Mouse (Mus musculus) CH12.LX (cell line): ENCODE data around the gene Stag1. TPM values are rescaled to one million over a fixed set of nuclear protein-coding genes. Genes with fewer than 3 reads are reported as not detected.

ENCODE experiments used
- DNase-seq: peaks from one replicate; pipeline ENCODE4 v3.0.0-alpha.2; 2013; ENCODE audit errors: extremely low read depth
- H3K27ac ChIP-seq: 2 replicates; pipeline ENCODE4 v1.5.1; 2012; ENCODE audit warnings: low read depth, mild to moderate bottlenecking, control low read depth, moderate library complexity; ENCODE audit not compliant: insufficient read depth
- H3K27me3 ChIP-seq: replicated peaks from 2 replicates; pipeline ENCODE3; 2012; ENCODE audit warnings: inconsistent platforms
- H3K36me3 ChIP-seq, 2 experiments: replicated peaks in 1 of 2; 2 replicates each; pipeline versions ENCODE3 to v1.6.1; 2012; ENCODE audit warnings: inconsistent platforms in 1 of 2, low read length in 1 of 2, mild to moderate bottlenecking in 1 of 2, mixed read lengths in 1 of 2, moderate library complexity in 1 of 2; ENCODE audit not compliant: control insufficient read depth in 1 of 2, insufficient read depth in 1 of 2
- H3K4me1 ChIP-seq, 2 experiments: 2 replicates each; pipeline ENCODE4 v1.6.1; 2012; ENCODE audit warnings: inconsistent platforms in 1 of 2, moderate library complexity in 1 of 2; ENCODE audit not compliant: insufficient read depth in 2 of 2, control insufficient read depth in 1 of 2
- H3K4me2 ChIP-seq: 2 replicates; pipeline ENCODE4 v1.6.1; 2012; ENCODE audit warnings: low read depth, mild to moderate bottlenecking, control low read depth; ENCODE audit not compliant: poor library complexity, insufficient read depth, severe bottlenecking
- H3K4me3 ChIP-seq, 3 experiments: fragments of 150-350 bp in 1 of 3; sonication (generic) in 1 of 3; replicated peaks in 1 of 3; 2 replicates each; pipeline versions ENCODE3 to v1.5.1; 2011 to 2012; ENCODE audit warnings: low read depth in 2 of 3, low read length in 2 of 3, mild to moderate bottlenecking in 2 of 3, moderate library complexity in 2 of 3, control low read depth in 1 of 3, improper control_type of control experiment in 1 of 3, inconsistent platforms in 1 of 3, mixed read lengths in 1 of 3; ENCODE audit not compliant: poor library complexity in 1 of 3
- H3K79me2 ChIP-seq: replicated peaks from 2 replicates; pipeline ENCODE4 v1.6.1; 2012; ENCODE audit warnings: mild to moderate bottlenecking, moderate library complexity; ENCODE audit not compliant: control insufficient read depth, poor library complexity, insufficient read depth, severe bottlenecking; ENCODE audit errors: extremely low read depth
- H3K9ac ChIP-seq: 2 replicates; pipeline ENCODE4 v1.6.1; 2012; ENCODE audit warnings: low read depth, mild to moderate bottlenecking, control low read depth, moderate library complexity; ENCODE audit not compliant: insufficient read depth
- H3K9me3 ChIP-seq: replicated peaks from 2 replicates; pipeline ENCODE3; 2012; ENCODE audit warnings: low read length, inconsistent platforms, mixed read lengths
- BHLHE40 ChIP-seq: IDR thresholded peaks from 2 replicates; pipeline ENCODE4 v1.6.1; 2011; ENCODE audit warnings: mild to moderate bottlenecking, low read depth, low read length, improper control_type of control experiment
- CHD1 ChIP-seq: IDR thresholded peaks from 2 replicates; pipeline ENCODE4 v1.6.1; 2012; ENCODE audit warnings: low read depth, low read length, improper control_type of control experiment, inconsistent platforms
- CHD2 ChIP-seq: IDR thresholded peaks from 2 replicates; pipeline ENCODE4 v1.6.1; 2011; ENCODE audit warnings: low read length, improper control_type of control experiment
- CTCF ChIP-seq, 2 experiments: IDR thresholded peaks in 1 of 2; conservative IDR thresholded peaks in 1 of 2; 2 replicates each; pipeline ENCODE4 v1.5.1; 2011 to 2012; ENCODE audit warnings: low read depth in 2 of 2, low read length in 2 of 2, improper control_type of control experiment in 1 of 2, inconsistent platforms in 1 of 2, mild to moderate bottlenecking in 1 of 2, moderate library complexity in 1 of 2
- ELF1 ChIP-seq: IDR thresholded peaks from 2 replicates; pipeline ENCODE4 v1.6.1; 2014; ENCODE audit warnings: low read depth, mild to moderate bottlenecking, inconsistent platforms, low read length, improper control_type of control experiment
- GABPA ChIP-seq: IDR thresholded peaks from 2 replicates; pipeline ENCODE4 v1.6.1; 2012; ENCODE audit warnings: low read depth, low read length, improper control_type of control experiment, inconsistent platforms; ENCODE audit not compliant: insufficient replicate concordance
- HCFC1 ChIP-seq: IDR thresholded peaks from 2 replicates; pipeline ENCODE4 v1.6.1; 2012; ENCODE audit warnings: low read depth, mild to moderate bottlenecking, inconsistent platforms, low read length, improper control_type of control experiment
- IRF4 ChIP-seq: IDR thresholded peaks from 2 replicates; pipeline ENCODE4 v1.6.1; 2014; ENCODE audit warnings: low read depth, mild to moderate bottlenecking, inconsistent platforms, low read length, improper control_type of control experiment
- JUN ChIP-seq: IDR thresholded peaks from 2 replicates; pipeline ENCODE4 v1.6.1; 2011; ENCODE audit warnings: low read depth, mild to moderate bottlenecking, low read length, improper control_type of control experiment, moderate library complexity; ENCODE audit not compliant: insufficient read depth
- JUND ChIP-seq: conservative IDR thresholded peaks from 2 replicates; pipeline ENCODE4 v1.6.1; 2011; ENCODE audit warnings: low read depth, low read length, improper control_type of control experiment
- KAT2A ChIP-seq: IDR thresholded peaks from 2 replicates; pipeline ENCODE4 v1.6.1; 2012; ENCODE audit warnings: low read length, improper control_type of control experiment, inconsistent platforms; ENCODE audit not compliant: insufficient replicate concordance
- MAX ChIP-seq: IDR thresholded peaks from 2 replicates; pipeline ENCODE4 v1.6.1; 2011; ENCODE audit warnings: low read length, improper control_type of control experiment
- MEF2A ChIP-seq: IDR thresholded peaks from 2 replicates; pipeline ENCODE4 v1.6.1; 2014; ENCODE audit warnings: low read depth, mild to moderate bottlenecking, inconsistent platforms, low read length, improper control_type of control experiment, borderline replicate concordance
- MYC ChIP-seq: IDR thresholded peaks from 2 replicates; pipeline ENCODE4 v1.6.1; 2011; ENCODE audit warnings: low read depth, mild to moderate bottlenecking, improper control_type of control experiment, low read length
- PAX5 ChIP-seq: IDR thresholded peaks from 2 replicates; pipeline ENCODE4 v1.6.1; 2012; ENCODE audit warnings: low read length, inconsistent platforms, mixed read lengths
- POLR2A ChIP-seq: IDR thresholded peaks from 2 replicates; pipeline ENCODE4 v1.6.1; 2011; ENCODE audit warnings: low read depth, mild to moderate bottlenecking, improper control_type of control experiment, low read length
- POLR2AphosphoS2 ChIP-seq: IDR thresholded peaks from 2 replicates; pipeline ENCODE4 v1.6.1; 2011; ENCODE audit warnings: low read depth, low read length, improper control_type of control experiment
- RCOR1 ChIP-seq: conservative IDR thresholded peaks from 2 replicates; pipeline ENCODE4 v1.6.1; 2012; ENCODE audit warnings: low read depth, mild to moderate bottlenecking, inconsistent platforms, low read length, improper control_type of control experiment
- SIN3A ChIP-seq: IDR thresholded peaks from 2 replicates; pipeline ENCODE4 v1.6.1; 2012; ENCODE audit warnings: low read length, improper control_type of control experiment, inconsistent platforms
- SMC3 ChIP-seq: IDR thresholded peaks from 2 replicates; pipeline ENCODE4 v1.6.1; 2011; ENCODE audit warnings: low read depth, low read length, improper control_type of control experiment
- TBP ChIP-seq: conservative IDR thresholded peaks from 2 replicates; pipeline ENCODE4 v1.6.1; 2011; ENCODE audit warnings: low read depth, low read length, improper control_type of control experiment
- USF2 ChIP-seq: conservative IDR thresholded peaks from 2 replicates; pipeline ENCODE4 v1.6.1; 2011; ENCODE audit warnings: low read depth, low read length, improper control_type of control experiment
- ZKSCAN1 ChIP-seq: IDR thresholded peaks from 2 replicates; pipeline ENCODE4 v1.6.1; 2012; ENCODE audit warnings: low read depth, inconsistent platforms, low read length, improper control_type of control experiment, borderline replicate concordance
- ZNF384 ChIP-seq: IDR thresholded peaks from 2 replicates; pipeline ENCODE4 v1.6.1; 2012; ENCODE audit warnings: low read depth, low read length, improper control_type of control experiment, inconsistent platforms
- dilution Hi-C: fragments of 300-500 bp; cut with MboI; formaldehyde crosslinking; loops from 2 replicates; pipeline ENCODE4 v1.14.3; 2020; ENCODE audit warnings: low sequenced_read_pairs; ENCODE audit not compliant: extremely low pct_unique_long_range_greater_than_20kb, extremely low pct_ligation_motif_present
- in situ Hi-C: fragments of 300-500 bp; cut with MboI; formaldehyde crosslinking; loops from 3 replicates; pipeline ENCODE4 v1.14.3; 2019; ENCODE audit warnings: low sequenced_read_pairs, low pct_ligation_motif_present, low pct_unique_long_range_greater_than_20kb, mixed read lengths
- polyA plus RNA-seq: library from polyadenylated mRNA; unstranded; fragments of >175 nt; gene quantifications from 2 replicates; pipeline ENCODE4 v1.2.1, GENCODE M21; 2012; ENCODE audit warnings: low read depth; ENCODE audit not compliant: insufficient read length
- total RNA-seq, 2 experiments: library from RNA; depleted of rRNA; stranded (reverse); fragments of 300-350 nt in 1 of 2; fragments of >200 nt in 1 of 2; gene quantifications; 2 replicates each; pipeline ENCODE4 v1.2.3; 2012 to 2014

Gene Stag1
- total and polyA plus RNA-seq, 3 experiments, result 24.5 to 45.9 (median 33.7) TPM

GRCm38 (mm10) chr9:100647774-100648323 is 50.3 kb downstream of the Stag1 start:
- H3K36me3 ChIP-seq, result peaks cover 0 to 2% of the 10 kb centered on the region in 2 experiments
- no peak for TF ChIP-seq POLR2AphosphoS2
- no peak for TF ChIP-seq JUND
- no peak for TF ChIP-seq USF2
- TF ChIP-seq KAT2A, result no peak
- TF ChIP-seq SIN3A, result no peak
- no peak for TF ChIP-seq RCOR1
- no peak for TF ChIP-seq IRF4
- TF ChIP-seq MAX, result no peak
- no peak for TF ChIP-seq ZNF384
- TF ChIP-seq PAX5, result no peak
- TF ChIP-seq, all 38 proteins: peak for 0
- Histone ChIP-seq H3K4me2 (no peak overlapping the region), H3K9ac (no peak overlapping the region), H3K79me2 (peaks cover 44% of the 10 kb centered on the region), H3K9me3 (no peaks in the 10 kb centered on the region), H3K4me3 (no peak overlapping the region), H3K4me1 (peaks cover 2 to 17% of the 10 kb centered on the region in 2 experiments; a peak in 3 of 4 replicates), H3K27me3 (no peaks in the 10 kb centered on the region), H3K27ac (no peak overlapping the region)
- dilution Hi-C loops, result no loop called here
- in situ Hi-C loops, result no loop called here
- DNase-seq, result no peak

GRCm38 (mm10) chr9:100654104-100654503 is 56.5 kb downstream of the Stag1 start:
- Histone ChIP-seq H3K4me1 (peaks cover 2 to 18% of the 10 kb centered on the region in 2 experiments; a peak in 2 of 4 replicates), H3K4me3 (no peak overlapping the region), H3K9me3 (no peaks in the 10 kb centered on the region), H3K27ac (no peak overlapping the region), H3K9ac (no peak overlapping the region), H3K36me3 (peaks cover 0 to 2% of the 10 kb centered on the region in 2 experiments), H3K27me3 (no peaks in the 10 kb centered on the region), H3K4me2 (no peak overlapping the region), H3K79me2 (peaks cover 29% of the 10 kb centered on the region)
- no peak for DNase-seq
- TF ChIP-seq CHD1, result no peak
- no peak for TF ChIP-seq ZKSCAN1
- no peak for TF ChIP-seq ELF1
- no peak for TF ChIP-seq MAX
- no peak for TF ChIP-seq BHLHE40
- no peak for TF ChIP-seq CHD2
- TF ChIP-seq IRF4, result no peak
- TF ChIP-seq GABPA, result no peak
- no peak for TF ChIP-seq MYC
- no peak for TF ChIP-seq ZNF384
- TF ChIP-seq SMC3, result no peak
- TF ChIP-seq HCFC1, result no peak
- TF ChIP-seq TBP, result no peak
- TF ChIP-seq JUN, result no peak
- TF ChIP-seq POLR2AphosphoS2, result no peak
- TF ChIP-seq KAT2A, result no peak
- TF ChIP-seq CTCF (conservative IDR thresholded peaks at IDR 0.05 in 1 of 2, IDR thresholded peaks at IDR 0.05 in 1 of 2; ENCODE audit: low read depth in 2 of 2, low read length in 2 of 2), result no peak
- no peak for TF ChIP-seq MEF2A
- TF ChIP-seq POLR2A, result no peak
- dilution Hi-C loops, result no loop called here
- in situ Hi-C loops, result loop anchor here (5.0 kb wide), 1 partner anchor 248 kb away; no protein-coding TSS in a partner anchor
